Mouse (Mus musculus): ENCODE measurements around the gene Slc35a2.
A peak's percentile ranks its signal among the peaks of the same experiment; 100 is the strongest.

Slc35a2 gene

DNA sequence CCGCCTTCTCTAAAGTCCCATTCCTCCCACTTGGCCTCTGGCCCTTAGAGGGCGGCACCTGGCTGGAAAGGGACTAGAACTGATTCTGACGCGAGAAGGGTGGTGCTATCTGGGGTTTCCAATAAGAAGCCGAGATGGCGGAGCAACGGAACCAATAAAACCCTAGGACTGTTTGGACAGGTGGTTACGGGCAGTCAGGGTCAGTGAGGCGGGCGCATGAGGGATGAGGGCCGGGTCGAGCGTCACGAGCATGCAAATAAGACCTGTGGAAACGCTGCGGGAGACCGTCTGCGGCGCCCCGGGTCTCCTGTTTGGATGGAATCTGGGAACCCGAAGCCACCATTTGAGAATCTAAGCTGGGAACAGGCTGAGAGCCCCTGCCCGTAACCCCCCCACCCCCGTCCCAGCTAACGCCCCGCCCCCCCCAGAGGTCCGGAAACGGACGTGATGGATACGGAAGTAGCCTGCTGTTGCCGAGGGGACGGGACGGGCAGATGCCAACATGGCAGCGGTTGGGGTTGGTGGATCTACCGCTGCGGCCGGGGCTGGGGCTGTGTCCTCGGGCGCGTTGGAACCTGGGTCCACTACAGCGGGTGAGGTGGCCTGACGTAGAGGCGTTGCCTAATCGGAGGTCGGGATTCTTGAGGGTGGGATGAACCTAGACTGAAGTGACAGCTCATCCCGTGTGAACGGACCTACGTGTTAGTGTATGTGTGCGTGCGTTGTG is at the start of gene Slc35a2:
Gene Slc35a2, plus strand, starts transcription at position 188 of the 727 bp plus-strand sequence.
- peak; percentile 60 for DNase-seq (ENCODE audit: low read depth)

DNA sequence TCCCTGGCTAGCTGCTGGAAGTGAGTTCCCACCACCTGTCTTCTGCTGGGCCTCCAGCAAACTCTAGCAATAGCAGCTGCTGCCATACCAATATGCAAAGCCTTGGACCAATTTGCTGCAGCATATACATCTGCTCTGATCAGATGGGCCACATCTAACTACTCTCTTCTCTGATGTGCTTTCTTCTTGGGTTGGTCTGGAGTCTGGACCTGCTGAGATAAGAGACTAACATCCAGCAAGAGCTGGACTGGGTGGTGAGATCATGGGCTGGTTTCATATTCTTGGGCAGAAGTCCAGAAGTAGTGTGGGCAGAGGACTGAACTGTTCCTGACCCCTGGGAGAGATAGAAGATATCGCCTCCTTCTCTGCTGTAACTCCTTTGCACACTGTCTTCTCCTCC is 46.7 kb upstream of the Slc35a2 start:
- DNase-seq (ENCODE audit: low read depth): no peak

DNA sequence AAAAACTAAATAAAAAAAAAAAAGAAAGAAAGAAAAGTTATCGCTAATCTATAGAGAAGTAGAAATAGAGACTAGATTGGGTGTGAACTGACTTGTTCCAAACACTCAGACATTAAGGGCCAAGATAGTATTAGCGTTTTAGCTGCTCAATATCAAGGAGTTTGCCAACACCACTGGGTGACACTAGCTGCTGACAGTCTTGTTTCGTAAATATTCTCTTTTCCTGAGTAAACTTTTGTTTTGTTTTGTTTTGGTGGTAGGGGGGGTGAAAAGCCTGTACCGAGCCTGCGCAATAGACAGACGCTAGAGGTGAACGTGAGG is 43.0 kb upstream of the Slc35a2 start:
- DNase-seq (ENCODE audit: low read depth): no peak

DNA sequence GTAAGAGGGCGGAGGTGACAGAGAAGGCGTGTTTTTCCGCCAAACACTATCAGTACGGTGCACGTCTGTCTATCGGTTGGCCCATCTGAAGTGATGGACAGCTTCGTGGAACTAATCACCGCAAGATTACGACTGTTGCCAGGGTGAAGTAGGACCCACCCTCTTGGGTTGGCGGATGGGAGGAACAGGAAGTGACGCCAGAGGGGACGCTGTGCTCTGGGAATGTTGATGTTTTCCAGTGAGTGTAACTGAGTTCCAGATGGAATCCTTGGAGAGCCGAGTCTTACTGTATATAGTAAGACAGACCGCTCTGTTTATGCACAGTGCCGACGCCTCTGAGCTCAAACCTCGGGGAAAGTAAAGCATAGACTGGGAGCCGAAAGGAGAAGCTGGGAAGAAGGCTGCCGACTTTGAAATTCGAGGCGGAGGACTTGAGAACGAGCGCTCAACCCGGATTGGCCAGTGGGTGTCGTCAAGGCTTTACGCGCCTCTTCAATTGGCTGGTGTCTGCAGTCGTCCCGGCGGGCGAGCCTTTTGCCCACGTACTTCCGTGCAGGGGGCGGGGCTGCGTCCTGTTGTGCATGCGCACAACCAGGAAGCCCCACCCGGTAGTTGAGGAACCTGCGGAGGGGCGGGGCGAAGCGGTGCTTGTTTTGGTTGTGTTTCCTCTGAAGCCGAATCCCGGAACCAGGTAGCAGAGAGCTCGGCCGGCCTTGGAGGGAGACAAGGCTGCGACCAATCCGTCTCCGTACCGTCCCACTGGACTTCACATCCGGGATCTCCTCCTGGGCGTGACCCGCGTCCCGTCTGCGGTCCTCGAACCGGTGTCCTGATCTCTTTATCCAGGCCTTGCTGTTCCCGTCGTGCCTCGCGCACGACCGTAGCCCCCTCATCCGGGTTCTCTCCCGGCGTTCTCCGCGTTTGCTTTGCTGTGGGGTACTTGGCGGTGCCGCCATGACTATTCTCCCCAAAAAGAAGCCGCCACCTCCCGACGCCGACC is 42.4 kb upstream of the Slc35a2 start, which contains the start of gene Otud5:
Gene Otud5, plus strand, starts transcription at position 202 of the 1,000 bp plus-strand sequence.
- DNase-seq (ENCODE audit: low read depth): peak; percentile 87

DNA sequence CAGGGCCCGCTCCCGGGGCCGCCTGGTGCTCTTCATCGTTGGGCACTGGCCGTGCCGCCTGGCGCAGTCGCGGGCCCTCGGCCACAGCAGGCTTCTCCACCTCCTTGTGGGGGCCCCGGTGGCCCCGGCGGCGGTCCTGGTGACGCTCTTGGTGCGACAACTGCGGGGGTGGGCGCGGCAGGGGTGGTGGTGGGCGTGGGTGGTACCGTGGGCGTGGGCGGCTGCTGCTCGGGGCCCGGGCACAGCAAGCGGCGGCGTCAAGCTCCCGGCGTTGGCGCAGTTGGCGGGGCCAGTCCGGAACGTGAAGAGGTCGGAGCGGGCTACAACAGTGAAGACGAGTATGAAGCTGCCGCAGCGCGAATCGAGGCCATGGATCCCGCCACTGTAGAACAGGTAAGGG is 41.5 kb upstream of the Slc35a2 start:
- DNase-seq (ENCODE audit: low read depth): no peak

DNA sequence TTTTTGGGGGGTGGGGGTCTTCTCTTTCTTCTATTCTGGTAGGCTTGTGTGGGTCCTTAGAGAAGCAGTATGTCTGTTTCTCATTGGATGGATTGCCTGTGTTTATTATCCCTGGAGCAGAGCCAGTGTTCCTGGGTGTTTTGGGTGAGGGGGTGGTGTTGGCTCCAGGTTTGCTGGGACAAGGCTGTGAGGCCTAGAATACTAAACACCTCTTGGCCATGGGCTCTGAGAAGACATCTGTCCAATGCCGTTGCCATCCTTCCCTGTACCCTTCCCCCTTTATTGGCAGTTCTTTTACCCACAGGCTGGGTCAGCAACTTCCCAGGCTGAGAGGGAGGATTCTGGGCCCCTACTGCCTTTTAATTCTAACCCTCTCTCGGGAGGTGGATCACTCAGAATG is 36.0 kb upstream of the Slc35a2 start:
- no peak for DNase-seq (ENCODE audit: low read depth)

DNA sequence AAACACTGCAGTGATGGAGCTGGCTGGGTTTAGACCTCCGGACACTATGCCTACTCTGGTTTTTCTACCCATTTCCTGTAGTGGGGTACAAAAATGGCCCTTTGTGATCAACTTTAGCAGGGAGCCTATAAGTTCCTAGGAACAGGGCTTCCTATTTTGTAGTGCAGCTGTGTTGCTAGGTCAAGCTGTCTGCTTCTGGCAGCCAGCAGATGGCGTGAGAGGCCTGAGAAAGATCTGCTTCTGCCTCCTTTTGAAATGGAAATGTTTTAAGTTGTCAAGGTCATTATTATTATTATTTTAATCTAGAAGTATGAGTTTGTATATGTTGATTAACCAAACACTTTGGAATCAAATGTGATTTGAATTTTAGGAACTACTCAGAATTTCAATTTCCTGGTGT is 29.2 kb upstream of the Slc35a2 start:
- no peak for DNase-seq (ENCODE audit: low read depth)

DNA sequence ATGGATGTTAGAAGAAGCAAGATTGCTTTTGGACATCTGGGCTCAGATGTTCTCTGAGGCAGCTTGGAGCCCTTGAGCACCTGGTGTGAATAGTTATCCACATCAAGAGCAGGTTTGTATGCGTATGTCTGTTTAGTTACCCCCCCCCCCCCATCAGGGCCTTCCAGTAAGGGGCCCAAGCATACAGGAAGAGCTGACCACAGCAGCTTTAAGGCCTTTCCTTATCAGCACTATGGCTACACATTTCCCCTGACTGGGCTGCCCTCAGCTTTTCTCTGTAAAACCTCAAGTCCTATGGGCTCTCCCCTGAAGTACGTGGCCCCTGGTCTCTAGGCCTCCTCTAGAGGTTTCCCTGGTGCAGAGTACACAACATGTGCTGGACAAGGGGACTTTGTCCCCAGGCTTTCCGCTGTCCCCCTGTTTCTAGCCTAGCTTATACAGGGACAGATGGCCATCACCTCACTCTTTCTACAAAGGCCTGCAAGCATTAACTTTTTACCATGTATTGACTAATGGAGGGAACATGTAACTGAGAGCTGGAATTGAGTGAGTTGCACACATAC is 24.6 kb upstream of the Slc35a2 start:
- DNase-seq (ENCODE audit: low read depth): no peak

DNA sequence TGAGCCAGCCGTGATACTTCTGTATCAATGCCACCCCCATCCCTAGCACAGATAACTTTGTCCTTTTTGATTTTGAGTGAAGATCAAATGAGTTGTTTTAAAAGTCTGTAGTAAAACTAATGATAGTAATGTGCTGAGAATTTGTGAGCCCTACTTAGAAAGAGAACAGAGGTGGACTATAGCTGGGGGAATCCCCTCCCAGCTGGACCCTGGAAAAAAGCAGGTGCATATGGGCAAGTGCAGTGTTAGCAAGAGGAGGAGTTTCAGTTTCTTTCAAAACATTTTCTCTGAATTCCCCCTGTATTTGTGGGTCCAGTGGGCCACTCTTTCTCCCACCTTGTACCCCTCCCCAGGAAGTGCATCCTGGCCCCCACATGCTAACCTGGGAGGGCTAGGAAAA is 20.6 kb upstream of the Slc35a2 start:
- no peak for DNase-seq (ENCODE audit: low read depth)

DNA sequence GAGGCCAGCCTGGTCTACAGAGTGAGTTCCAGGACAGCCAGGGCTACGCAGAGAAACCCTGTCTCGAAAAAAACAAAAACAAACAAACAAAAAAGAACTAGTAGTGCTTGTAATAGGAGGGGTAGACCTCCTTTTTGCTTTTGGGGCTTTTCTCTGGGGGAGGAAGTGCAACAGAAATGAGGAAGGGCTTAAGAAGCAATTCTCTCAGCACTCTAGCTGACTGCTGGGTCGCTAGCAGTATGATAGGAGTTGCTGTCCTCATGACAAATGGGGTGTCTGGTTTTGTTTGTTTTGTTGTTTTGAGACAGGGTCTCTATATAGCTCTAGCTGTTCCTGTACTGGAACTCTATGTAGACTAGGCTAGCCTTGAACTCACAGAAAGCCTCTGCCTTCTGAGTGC is 19.3 kb upstream of the Slc35a2 start:
- DNase-seq (ENCODE audit: low read depth): no peak

DNA sequence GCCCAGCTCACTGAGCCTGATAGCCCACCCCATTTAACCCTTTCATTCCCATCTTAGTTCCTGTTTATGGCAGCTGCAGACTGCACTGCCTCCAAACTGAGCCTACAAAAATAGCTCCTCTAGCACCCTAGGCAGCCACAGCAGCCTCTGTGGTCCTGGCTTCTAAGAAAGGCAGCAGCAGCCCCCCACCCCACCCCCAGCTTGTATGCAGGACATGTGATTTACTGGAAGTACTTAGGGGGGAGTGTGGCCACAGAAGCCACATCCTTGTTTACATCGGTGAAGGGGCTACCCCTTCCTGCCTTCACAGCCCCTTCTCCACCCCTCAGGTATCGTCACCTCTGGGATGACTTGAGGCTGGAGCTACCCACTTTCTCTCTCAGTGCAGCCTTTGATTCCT is 18.5 kb upstream of the Slc35a2 start:
- DNase-seq (ENCODE audit: low read depth): no peak

DNA sequence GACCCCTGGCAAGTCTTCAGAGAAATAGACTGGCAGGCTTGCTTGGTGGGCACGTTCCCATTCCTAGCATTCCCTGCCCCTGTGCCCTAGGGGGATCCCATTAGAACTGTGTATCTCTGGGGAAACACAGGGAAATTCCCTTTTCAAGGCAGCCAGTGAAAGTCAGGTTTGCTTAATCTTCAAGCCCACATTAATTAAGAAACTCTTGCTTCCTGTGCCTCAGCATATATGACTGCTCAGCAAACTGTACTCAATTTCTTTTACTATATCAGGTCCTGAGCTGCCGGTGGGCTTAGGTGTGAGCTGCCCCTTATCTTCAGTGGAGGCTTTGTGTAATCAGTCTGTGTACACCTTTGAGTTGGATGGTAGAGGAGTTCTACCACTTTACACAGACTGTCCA is 18.0 kb upstream of the Slc35a2 start:
- no peak for DNase-seq (ENCODE audit: low read depth)

DNA sequence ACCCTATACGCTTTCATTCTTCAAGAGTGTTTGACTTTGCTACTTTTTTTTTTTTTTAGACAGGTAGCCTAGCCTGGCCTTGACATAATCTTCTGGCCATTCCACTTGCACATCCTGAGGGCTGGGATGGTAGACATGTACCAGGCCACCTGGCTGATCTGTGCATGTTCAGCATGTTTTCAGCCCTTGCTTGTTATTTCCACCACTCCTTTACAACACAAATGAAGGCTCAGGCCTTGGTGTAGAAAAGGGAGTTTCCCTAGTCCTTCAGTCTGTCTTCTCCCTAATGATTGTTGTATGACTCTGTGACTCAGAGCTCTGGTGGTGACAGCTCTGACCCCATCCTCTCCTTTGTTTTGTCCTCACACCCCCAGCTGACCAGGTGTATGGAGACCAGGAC is 16.7 kb upstream of the Slc35a2 start:
- DNase-seq (ENCODE audit: low read depth): no peak

DNA sequence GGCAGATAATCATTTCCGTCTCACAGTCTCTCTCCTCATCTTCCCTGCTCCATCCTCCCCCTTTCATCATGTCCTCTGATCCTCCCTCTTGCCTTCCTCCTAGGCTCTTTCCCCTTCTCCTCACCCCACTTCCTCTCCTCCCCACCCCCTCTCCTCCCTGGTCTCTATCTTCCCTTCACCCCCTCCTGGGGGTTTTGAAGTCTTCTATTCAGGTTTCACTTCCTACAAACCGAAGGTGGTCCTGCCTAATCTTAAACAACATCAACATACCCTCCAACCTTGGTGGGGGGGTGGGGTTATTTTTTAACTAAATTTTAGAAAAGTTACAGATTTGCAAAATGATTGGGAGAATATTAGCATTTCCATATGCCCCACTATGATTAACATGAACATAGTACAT is 15.3 kb upstream of the Slc35a2 start:
- no peak for DNase-seq (ENCODE audit: low read depth)

DNA sequence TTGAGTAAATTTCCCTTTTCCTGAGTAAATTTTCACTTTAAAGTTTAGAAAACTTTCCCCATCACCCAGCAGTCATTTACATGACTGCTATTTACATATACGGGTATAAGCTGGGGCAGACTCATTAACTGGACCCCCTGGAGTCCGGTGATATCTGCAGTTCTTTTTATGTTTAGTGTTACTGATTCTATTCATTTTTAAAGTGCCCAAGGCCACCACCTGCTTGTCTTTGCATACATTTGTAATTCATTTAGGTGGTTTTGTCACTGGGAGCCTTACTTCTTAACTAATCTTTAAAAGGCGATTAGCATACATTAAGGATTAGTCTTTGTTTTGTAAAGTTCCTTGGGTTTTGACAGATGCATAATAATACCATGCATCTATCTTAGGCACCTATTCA is 14.0 kb upstream of the Slc35a2 start:
- no peak for DNase-seq (ENCODE audit: low read depth)

DNA sequence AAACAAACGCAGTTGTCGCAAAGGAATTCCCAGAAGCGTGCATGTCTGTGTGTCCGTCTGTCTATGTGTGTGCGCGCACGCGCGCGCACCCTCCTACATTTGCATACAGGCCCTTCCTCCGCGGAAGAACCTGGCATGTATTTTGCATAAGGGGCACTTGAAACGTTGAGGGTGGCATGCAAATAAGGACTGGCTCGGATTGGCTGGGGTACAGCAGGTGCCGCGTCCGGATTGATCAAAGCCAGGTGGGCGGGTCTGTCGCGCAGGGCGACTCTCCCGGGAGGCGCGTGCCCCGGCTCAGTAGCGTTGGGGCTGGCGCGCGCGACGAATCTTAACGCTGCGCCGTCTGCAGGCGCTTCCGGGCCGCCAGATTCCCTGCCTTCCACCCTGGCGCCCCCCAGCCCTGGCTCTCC is 5.8 kb upstream of the Slc35a2 start, which contains the start of gene Pim2:
Gene Pim2, plus strand, starts transcription at position 256 of the 413 bp plus-strand sequence.
- peak; percentile 59 for DNase-seq (ENCODE audit: low read depth)

DNA sequence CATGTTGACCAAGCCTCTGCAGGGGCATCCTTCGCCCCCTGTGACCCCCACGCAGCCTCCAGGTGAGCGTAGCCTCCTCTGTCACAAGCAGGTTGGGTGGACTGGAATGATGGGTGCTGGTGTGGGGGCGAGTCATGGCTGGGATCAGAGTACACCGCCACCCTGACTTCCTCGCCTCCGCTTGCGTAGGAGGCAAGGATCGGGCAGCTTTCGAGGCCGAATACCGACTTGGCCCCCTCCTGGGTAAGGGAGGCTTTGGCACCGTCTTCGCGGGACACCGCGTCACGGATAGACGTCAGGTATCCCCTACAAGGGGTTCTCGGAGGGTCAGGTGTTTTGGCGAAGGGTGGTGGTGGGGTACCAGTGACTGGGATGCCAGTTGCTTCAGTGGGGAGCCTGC is 5.3 kb upstream of the Slc35a2 start:
- DNase-seq (ENCODE audit: low read depth): no peak

DNA sequence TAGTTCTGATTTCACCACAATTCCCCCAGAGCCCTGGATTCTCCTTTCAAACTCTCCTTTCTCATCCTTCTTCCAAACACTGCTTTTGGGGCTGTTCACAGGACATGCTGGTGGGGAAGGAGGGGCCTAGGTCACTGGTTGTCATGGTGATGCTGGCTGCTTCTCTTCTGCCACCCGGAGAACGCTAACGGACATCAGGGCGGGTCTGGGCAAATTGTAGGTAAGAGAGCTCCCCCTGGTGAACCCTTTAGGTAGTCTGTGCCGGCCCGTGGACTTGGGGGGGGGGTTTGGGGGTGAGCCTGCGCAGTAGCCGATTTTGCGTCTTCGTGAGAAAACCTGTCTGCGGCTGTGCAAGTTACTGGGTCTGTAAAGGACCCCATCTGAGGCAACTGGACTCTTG is 4.0 kb upstream of the Slc35a2 start:
- peak; percentile 63 for DNase-seq (ENCODE audit: low read depth)

DNA sequence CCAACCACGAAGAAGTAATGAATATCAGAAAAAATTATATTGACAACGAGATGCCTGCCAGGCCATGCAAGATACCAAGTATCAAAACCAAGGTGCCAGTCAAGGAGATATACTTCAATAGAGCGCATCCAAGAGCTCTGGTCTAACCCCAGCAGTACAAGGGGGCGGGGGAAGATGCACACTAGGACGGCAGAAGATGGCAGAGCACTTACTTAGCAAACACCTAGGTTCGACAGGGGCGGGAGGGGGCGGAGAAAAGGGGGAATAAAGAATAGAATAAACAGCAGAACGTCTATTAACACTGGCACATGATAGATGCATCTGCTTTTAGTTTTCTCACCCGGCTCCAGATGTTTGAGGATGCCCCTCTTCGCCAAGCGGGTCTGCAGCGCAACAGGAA is 14.4 kb downstream of the Slc35a2 start:
- DNase-seq (ENCODE audit: low read depth): no peak

DNA sequence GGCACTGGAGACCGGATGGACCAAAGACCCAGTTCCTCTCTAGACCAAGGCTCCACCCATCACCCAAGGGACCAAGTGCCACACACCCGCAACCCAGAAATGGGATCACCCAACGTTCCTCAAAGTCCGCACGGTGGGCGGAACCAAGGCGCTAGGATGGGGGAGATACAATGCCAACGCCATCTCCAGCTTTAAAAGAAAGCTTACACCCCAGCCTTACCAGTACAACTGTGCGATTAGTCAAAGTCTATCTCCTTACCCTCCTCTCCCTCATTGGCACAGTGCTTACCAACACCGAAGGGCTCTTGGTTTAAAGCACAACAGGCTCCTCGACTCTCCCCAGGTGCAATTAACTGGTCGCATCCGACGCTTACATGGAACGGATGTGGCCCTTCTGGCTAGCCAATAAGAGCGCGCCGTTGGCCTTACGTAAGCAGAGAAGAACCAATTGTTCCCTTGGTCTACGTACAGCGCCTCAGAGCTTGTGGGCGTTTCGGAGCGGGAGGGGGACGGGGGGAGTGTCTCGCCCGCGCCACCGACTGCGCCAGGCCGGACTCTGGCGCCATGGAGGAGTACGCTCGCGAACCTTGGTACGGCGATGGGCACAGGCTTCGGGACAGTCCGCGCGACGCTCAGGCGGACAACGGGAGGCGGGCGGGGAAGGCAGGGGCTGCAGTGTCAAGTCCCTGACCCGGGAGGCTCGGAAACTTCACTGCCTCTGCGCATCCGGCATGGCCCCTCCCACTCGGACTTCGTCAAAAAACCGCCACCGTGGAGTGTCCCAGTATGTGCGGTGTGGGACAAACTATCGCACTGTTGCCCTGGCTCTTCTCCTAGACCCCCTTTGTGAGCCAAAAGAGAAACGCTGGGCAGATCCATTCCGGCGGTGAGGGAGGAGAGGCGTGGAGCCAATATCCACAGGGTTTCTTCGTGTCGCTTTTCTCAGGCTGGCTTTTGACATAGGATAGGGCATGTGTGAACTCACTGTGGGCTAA is 15.3 kb downstream of the Slc35a2 start, which contains the start of the genes Pqbp1 and Timm17b:
Gene Pqbp1, minus strand, starts transcription at position 390 of the 995 bp plus-strand sequence.
Gene Timm17b, plus strand, starts transcription at position 478 of the 995 bp plus-strand sequence.
- DNase-seq (ENCODE audit: low read depth): peak; percentile 78

DNA sequence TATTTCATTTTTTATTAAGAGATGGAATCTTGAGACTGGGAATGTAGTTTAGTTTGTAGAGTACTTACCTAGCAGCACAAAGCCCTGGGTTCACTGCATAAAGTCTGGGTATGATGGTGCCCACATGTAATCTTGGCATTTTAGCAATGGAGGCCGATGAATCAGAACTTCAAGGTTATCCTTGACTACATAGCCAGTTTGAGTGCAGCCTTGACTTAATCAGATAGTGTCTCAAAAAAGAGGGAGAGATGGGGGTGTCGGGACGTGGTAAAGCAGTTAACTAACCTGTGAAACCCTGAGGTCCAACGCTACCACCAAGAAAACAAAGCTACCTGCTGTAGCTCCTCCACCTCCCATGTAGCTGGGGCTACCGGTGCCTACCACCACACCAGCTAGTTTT is 20.6 kb downstream of the Slc35a2 start:
- no peak for DNase-seq (ENCODE audit: low read depth)
